Mouse (Mus musculus) stomach, embryonic 14.5 days (tissue): ENCODE measurements at regions not wholly inside any gene's neighbourhood (a gene's known extent, or its start where the extent isn't known, plus 50 kb on each side); places are given as distances from the start of the nearest gene placed in this dataset.

Experiments
- ATAC-seq: fragments of 200-750 bp; cut with Nextera tagmentation; 2 replicates; pipeline ENCODE4 v1.8.0; 2017; ENCODE audit warnings: low read depth, moderate TSS enrichment; ENCODE audit not compliant: insufficient number of reproducible peaks, insufficient read depth, low FRiP score
- H3K27ac ChIP-seq: fragments of 300-500 bp; sonication (generic); 2 replicates; pipeline ENCODE4 v1.5.1; 2014; ENCODE audit warnings: mild to moderate bottlenecking, low read length, moderate library complexity, mixed read lengths
- H3K27me3 ChIP-seq: fragments of 300-500 bp; sonication (generic); 2 replicates; pipeline ENCODE4 v1.6.1; 2014; ENCODE audit warnings: low read length, control low read depth, mixed read lengths; ENCODE audit not compliant: control insufficient read depth, insufficient read depth
- H3K36me3 ChIP-seq: fragments of 300-500 bp; sonication (generic); 2 replicates; pipeline ENCODE4 v1.6.1; 2014; ENCODE audit warnings: mild to moderate bottlenecking, control low read depth, low read length, moderate library complexity, mixed read lengths; ENCODE audit not compliant: control insufficient read depth, insufficient read depth
- H3K4me1 ChIP-seq: fragments of 300-500 bp; sonication (generic); 2 replicates; pipeline ENCODE4 v1.6.1; 2014; ENCODE audit warnings: low read length, control low read depth, mixed read lengths; ENCODE audit not compliant: control insufficient read depth, insufficient read depth
- H3K4me2 ChIP-seq: fragments of 300-500 bp; sonication (generic); replicated peaks from 2 replicates; pipeline ENCODE4 v1.6.1; 2014; ENCODE audit warnings: low read depth, low read length, control low read depth
- H3K4me3 ChIP-seq: fragments of 300-500 bp; sonication (generic); 2 replicates; pipeline ENCODE4 v1.5.1; 2014; ENCODE audit warnings: low read depth, low read length, control low read depth
- H3K9ac ChIP-seq: fragments of 300-500 bp; sonication (generic); replicated peaks from 2 replicates; pipeline ENCODE4 v1.6.1; 2014; ENCODE audit warnings: low read depth, mild to moderate bottlenecking, control low read depth, low read length, moderate library complexity, mixed read lengths
- H3K9me3 ChIP-seq: fragments of 300-500 bp; sonication (generic); 2 replicates; pipeline ENCODE4 v1.6.1; 2016; ENCODE audit warnings: low read depth, low read length, control low read depth; ENCODE audit not compliant: control insufficient read depth
- WGBS: fragments of 180-500 bp; shearing (Covaris S2); extraction: QIAGEN DNeasy Blood & Tissue Kit; methylation state at CpG from one replicate; pipeline ENCODE4 v1.1.7; 2014; 5-methylcytosine and 5-hydroxymethylcytosine counted together

GRCm38 (mm10) chr8:64542501-64542900 is 150.4 kb downstream of the Cpe start:
- no peak for ATAC-seq
- WGBS, result 66% methylated on average over 3 of the region's 3 CpGs
- Histone ChIP-seq H3K27ac (no peak overlapping the region), H3K27me3 (no peaks in the 10 kb centered on the region), H3K9me3 (no peaks in the 10 kb centered on the region), H3K4me3 (no peak overlapping the region), H3K4me2 (no peak overlapping the region), H3K4me1 (no peaks in the 10 kb centered on the region), H3K36me3 (no peaks in the 10 kb centered on the region), H3K9ac (no peak overlapping the region)

GRCm38 (mm10) chr8:64539846-64540472 is 152.9 kb downstream of the Cpe start:
- no peaks in the 10 kb centered on the region for H3K36me3 ChIP-seq
- no peak for ATAC-seq
- H3K4me2 ChIP-seq, result no peak overlapping the region
- no peak overlapping the region for H3K9ac ChIP-seq
- WGBS, result 86% methylated on average over 4 of the region's 4 CpGs
- no peaks in the 10 kb centered on the region for H3K4me1 ChIP-seq
- H3K9me3 ChIP-seq, result no peaks in the 10 kb centered on the region
- no peaks in the 10 kb centered on the region for H3K27me3 ChIP-seq
- H3K4me3 ChIP-seq, result no peak overlapping the region
- no peak overlapping the region for H3K27ac ChIP-seq

- no peaks in the 10 kb centered on the region for H3K36me3 ChIP-seq
- no peak overlapping the region for H3K9ac ChIP-seq
- no peak overlapping the region for H3K27ac ChIP-seq
- WGBS, result 82% methylated on average over 2 of the region's 2 CpGs
- H3K27me3 ChIP-seq, result no peaks in the 10 kb centered on the region
- no peak overlapping the region for H3K4me2 ChIP-seq
- no peak for ATAC-seq
- no peaks in the 10 kb centered on the region for H3K4me1 ChIP-seq
- H3K4me3 ChIP-seq, result no peak overlapping the region
- H3K9me3 ChIP-seq, result no peaks in the 10 kb centered on the region
Measured at GRCm38 (mm10) chr8:64531780-64532179, 161.1 kb downstream of the Cpe start.

DNA sequence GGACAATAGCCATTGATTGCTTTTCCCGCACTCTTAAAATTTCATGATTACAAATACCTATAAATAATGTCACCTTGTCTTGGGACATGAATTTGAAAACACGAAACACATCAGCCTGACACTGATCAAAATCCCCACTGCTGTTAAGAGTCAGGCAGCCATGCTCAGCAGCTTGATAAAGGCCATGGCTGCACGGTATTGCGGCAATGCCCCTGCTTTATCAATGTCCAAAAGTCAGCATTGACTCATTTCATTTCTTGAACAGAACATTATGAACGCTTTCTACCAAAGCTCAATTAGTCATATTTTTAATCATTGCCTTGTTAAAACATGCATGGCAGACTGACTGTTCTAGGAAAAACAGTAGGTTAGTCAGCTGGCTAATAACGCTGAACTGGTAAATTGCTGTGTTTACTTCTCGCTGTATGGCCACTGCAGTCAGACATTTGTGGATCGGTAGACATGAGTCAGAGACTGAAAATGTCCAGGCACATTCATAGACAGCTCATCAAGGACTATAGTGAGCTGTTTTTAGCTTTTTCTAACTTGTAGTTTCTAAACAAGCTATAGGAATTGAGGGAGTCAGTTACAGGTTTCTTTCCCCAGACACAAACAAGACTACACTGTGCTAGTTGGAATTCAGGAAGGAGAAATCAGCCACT is 170.3 kb downstream of the Cpe start:
- no peaks in the 10 kb centered on the region for H3K4me1 ChIP-seq
- H3K9ac ChIP-seq, result no peak overlapping the region
- no peaks in the 10 kb centered on the region for H3K36me3 ChIP-seq
- no peak overlapping the region for H3K4me2 ChIP-seq
- no peak overlapping the region for H3K27ac ChIP-seq
- ATAC-seq, result no peak
- no peaks in the 10 kb centered on the region for H3K9me3 ChIP-seq
- no peak overlapping the region for H3K4me3 ChIP-seq
- WGBS, result 61% methylated on average over 8 of the region's 8 CpGs
- no peaks in the 10 kb centered on the region for H3K27me3 ChIP-seq

- no peak overlapping the region for H3K9ac ChIP-seq
- ATAC-seq, result no peak
- no peaks in the 10 kb centered on the region for H3K9me3 ChIP-seq
- H3K4me2 ChIP-seq, result no peak overlapping the region
- 78% methylated on average over 1 of the region's 1 CpGs for WGBS
- H3K4me3 ChIP-seq, result no peak overlapping the region
- H3K27me3 ChIP-seq, result no peaks in the 10 kb centered on the region
- no peak overlapping the region for H3K27ac ChIP-seq
- no peaks in the 10 kb centered on the region for H3K36me3 ChIP-seq
- H3K4me1 ChIP-seq, result no peaks in the 10 kb centered on the region
Measured at GRCm38 (mm10) chr8:64519650-64520049, 173.2 kb downstream of the Cpe start.

GRCm38 (mm10) chr8:64515923-64516322 is 176.9 kb downstream of the Cpe start:
- Histone ChIP-seq H3K4me1 (no peaks in the 10 kb centered on the region), H3K27ac (no peak overlapping the region), H3K4me2 (no peak overlapping the region), H3K9ac (no peak overlapping the region), H3K27me3 (no peaks in the 10 kb centered on the region), H3K4me3 (no peak overlapping the region), H3K9me3 (peaks cover 3% of the 10 kb centered on the region; the same call in 1 of the 2 replicates), H3K36me3 (no peaks in the 10 kb centered on the region)
- ATAC-seq, result no peak
- 65% methylated on average over 5 of the region's 5 CpGs for WGBS

GRCm38 (mm10) chr8:64497281-64498060 is 195.4 kb downstream of the Cpe start:
- no peak overlapping the region for H3K27ac ChIP-seq
- no peaks in the 10 kb centered on the region for H3K4me1 ChIP-seq
- no peaks in the 10 kb centered on the region for H3K27me3 ChIP-seq
- no peak overlapping the region for H3K4me2 ChIP-seq
- H3K9ac ChIP-seq, result no peak overlapping the region
- 63% methylated on average over 6 of the region's 6 CpGs for WGBS
- no peaks in the 10 kb centered on the region for H3K36me3 ChIP-seq
- no peaks in the 10 kb centered on the region for H3K9me3 ChIP-seq
- no peak overlapping the region for H3K4me3 ChIP-seq
- no peak for ATAC-seq

- Histone ChIP-seq H3K27ac (no peak overlapping the region), H3K36me3 (no peaks in the 10 kb centered on the region), H3K4me1 (no peaks in the 10 kb centered on the region), H3K9me3 (no peaks in the 10 kb centered on the region), H3K4me3 (no peak overlapping the region), H3K4me2 (no peak overlapping the region), H3K27me3 (no peaks in the 10 kb centered on the region), H3K9ac (no peak overlapping the region)
- no peak for ATAC-seq
- WGBS, result 59% methylated on average over 14 of the region's 14 CpGs
Measured at GRCm38 (mm10) chr8:64496333-64497213, 196.3 kb downstream of the Cpe start.
